Mouse (Mus musculus) hindbrain, embryonic 16.5 days (tissue): ENCODE results near the gene Mrpl4. TPM values are rescaled to one million over a fixed set of nuclear protein-coding genes. Genes with fewer than 3 reads are reported as not detected.

Experiments used
- ATAC-seq: fragments of 200-750 bp; cut with Nextera tagmentation; 2 replicates; pipeline ENCODE4 v1.8.0; 2017; ENCODE audit warnings: moderate TSS enrichment, moderate library complexity
- H3K27ac ChIP-seq: fragments of 300-500 bp; sonication (generic); 2 replicates; pipeline ENCODE4 v1.5.1; 2014; ENCODE audit warnings: low read depth, mild to moderate bottlenecking, control low read depth, low read length, moderate library complexity
- H3K27me3 ChIP-seq: fragments of 300-500 bp; sonication (generic); replicated peaks from 2 replicates; pipeline ENCODE4 v1.6.1; 2014; ENCODE audit warnings: low read length; ENCODE audit not compliant: control insufficient read depth, insufficient read depth
- H3K36me3 ChIP-seq: fragments of 300-500 bp; sonication (generic); 2 replicates; pipeline ENCODE4 v1.6.1; 2014; ENCODE audit warnings: mild to moderate bottlenecking, low read length, moderate library complexity, mixed read lengths; ENCODE audit not compliant: control insufficient read depth, insufficient read depth
- H3K4me1 ChIP-seq: fragments of 300-500 bp; sonication (generic); 2 replicates; pipeline ENCODE4 v1.6.1; 2014; ENCODE audit warnings: low read depth, low read length; ENCODE audit not compliant: control insufficient read depth, insufficient read depth
- H3K4me2 ChIP-seq: fragments of 300-500 bp; sonication (generic); 2 replicates; pipeline ENCODE4 v1.6.1; 2014; ENCODE audit warnings: mild to moderate bottlenecking, low read length, control low read depth, moderate library complexity
- H3K4me3 ChIP-seq: fragments of 300-500 bp; sonication (generic); 2 replicates; pipeline ENCODE4 v1.5.1; 2014; ENCODE audit warnings: mild to moderate bottlenecking, low read length, control low read depth, moderate library complexity
- H3K9ac ChIP-seq: fragments of 300-500 bp; sonication (generic); 2 replicates; pipeline ENCODE4 v1.6.1; 2014; ENCODE audit warnings: low read depth, mild to moderate bottlenecking, control low read depth, low read length, moderate library complexity
- H3K9me3 ChIP-seq: fragments of 300-500 bp; sonication (generic); 2 replicates; pipeline ENCODE4 v1.6.1; 2014; ENCODE audit warnings: mild to moderate bottlenecking, low read length, moderate library complexity; ENCODE audit not compliant: control insufficient read depth
- WGBS: fragments of 180-500 bp; shearing (Covaris S2); extraction: QIAGEN DNeasy Blood & Tissue Kit; methylation state at CpG from one replicate; pipeline ENCODE4 v1.1.7; 2014; 5-methylcytosine and 5-hydroxymethylcytosine counted together
- polyA plus RNA-seq: library from polyadenylated mRNA; unstranded; fragments of >200 nt; fragmentation: Nextera tagmentation; extraction: Ambion mirVana; gene quantifications from 2 replicates; pipeline ENCODE4 v1.2.1, GENCODE M21; 2015

The Mrpl4 gene
- polyA plus RNA-seq: 112 and 114 TPM in 2 replicates

- WGBS: under 1% methylated on average over 62 of the region's 72 CpGs
- Histone ChIP-seq H3K27me3 (no peaks in the 10 kb centered on the region), H3K27ac (peak within 1 kb of the TSS; percentile 86), H3K4me2 (peak within 1 kb of the TSS; percentile 81), H3K4me1 (peaks cover 5% of the 10 kb centered on the region), H3K9me3 (no peaks in the 10 kb centered on the region), H3K36me3 (peaks cover 22% of the 10 kb centered on the region), H3K9ac (peak within 1 kb of the TSS; percentile 89), H3K4me3 (peak within 1 kb of the TSS; percentile 90)
- ATAC-seq: peak; percentile 93
Measured at GRCm38 (mm10) chr9:21002627-21003551, at the start of gene Mrpl4. Mrpl4 (plus strand) TSS chr9:21002738.

- Histone ChIP-seq H3K4me1 (peaks cover 2% of the 10 kb centered on the region; the same call in 1 of the 2 replicates), H3K27me3 (no peaks in the 10 kb centered on the region), H3K36me3 (no peaks in the 10 kb centered on the region), H3K9ac (no peak overlapping the region; the same call in 1 of the 2 replicates), H3K4me2 (no peak overlapping the region), H3K4me3 (no peak overlapping the region), H3K27ac (no peak overlapping the region), H3K9me3 (no peaks in the 10 kb centered on the region)
- no peak for ATAC-seq
- 86% methylated on average over 3 of the region's 3 CpGs for WGBS
Measured at GRCm38 (mm10) chr9:20956989-20957388, 45.5 kb upstream of the Mrpl4 start.

GRCm38 (mm10) chr9:20959430-20959938 lies 43.1 kb upstream of the Mrpl4 start, which contains the start of gene Dnmt1:
Dnmt1 (minus strand) TSS chr9:20959888.
- H3K9me3 ChIP-seq: no peaks in the 10 kb centered on the region
- ATAC-seq: no peak
- no peaks in the 10 kb centered on the region for H3K4me1 ChIP-seq
- no peaks in the 10 kb centered on the region for H3K27me3 ChIP-seq
- H3K4me2 ChIP-seq: no peak within 1 kb of the TSS
- H3K27ac ChIP-seq: no peak within 1 kb of the TSS
- H3K9ac ChIP-seq: no peak within 1 kb of the TSS
- no peak within 1 kb of the TSS for H3K4me3 ChIP-seq
- H3K36me3 ChIP-seq: no peaks in the 10 kb centered on the region
- 94% methylated on average over 2 of the region's 2 CpGs for WGBS

- Histone ChIP-seq H3K36me3 (no peaks in the 10 kb centered on the region), H3K4me3 (no peak overlapping the region), H3K9me3 (no peaks in the 10 kb centered on the region)
Measured at GRCm38 (mm10) chr9:20961557-20961956, 41.0 kb upstream of the Mrpl4 start.

GRCm38 (mm10) chr9:20965606-20966005 lies 36.9 kb upstream of the Mrpl4 start:
- Histone ChIP-seq H3K9ac (no peak overlapping the region), H3K36me3 (0 out of 2 replicates have a peak, but pooled peaks cover 6% of the 10 kb centered on the region), H3K4me3 (no peak overlapping the region), H3K9me3 (no peaks in the 10 kb centered on the region), H3K4me2 (no peak overlapping the region), H3K4me1 (no peaks in the 10 kb centered on the region), H3K27ac (no peak overlapping the region), H3K27me3 (no peaks in the 10 kb centered on the region)
- 98% methylated on average over 4 of the region's 4 CpGs for WGBS
- no peak for ATAC-seq

More at GRCm38 (mm10) chr9:20961557-20961956, 41.0 kb upstream of the Mrpl4 start:
- 85% methylated on average over 9 of the region's 9 CpGs for WGBS
- H3K4me1 ChIP-seq: no peaks in the 10 kb centered on the region
- no peaks in the 10 kb centered on the region for H3K27me3 ChIP-seq
- no peak for ATAC-seq
- no peak overlapping the region for H3K9ac ChIP-seq
- no peak overlapping the region for H3K27ac ChIP-seq
- no peak overlapping the region for H3K4me2 ChIP-seq

- H3K36me3 ChIP-seq: 0 out of 2 replicates have a peak, but pooled peaks cover 6% of the 10 kb centered on the region
- ATAC-seq: no peak
- 85% methylated on average over 3 of the region's 3 CpGs for WGBS
- H3K4me2 ChIP-seq: no peak overlapping the region
- H3K9me3 ChIP-seq: no peaks in the 10 kb centered on the region
- no peaks in the 10 kb centered on the region for H3K4me1 ChIP-seq
- no peaks in the 10 kb centered on the region for H3K27me3 ChIP-seq
- H3K4me3 ChIP-seq: no peak overlapping the region
- no peak overlapping the region for H3K9ac ChIP-seq
- H3K27ac ChIP-seq: no peak overlapping the region
Measured at GRCm38 (mm10) chr9:20966008-20966407, 36.5 kb upstream of the Mrpl4 start.

GRCm38 (mm10) chr9:20966747-20967146 lies 35.8 kb upstream of the Mrpl4 start:
- no peak overlapping the region for H3K4me2 ChIP-seq
- ATAC-seq: no peak
- H3K9me3 ChIP-seq: no peaks in the 10 kb centered on the region
- no peaks in the 10 kb centered on the region for H3K4me1 ChIP-seq
- no peak overlapping the region for H3K9ac ChIP-seq
- 85% methylated on average over 5 of the region's 5 CpGs for WGBS
- 0 out of 2 replicates have a peak, but pooled peaks cover 6% of the 10 kb centered on the region for H3K36me3 ChIP-seq
- H3K4me3 ChIP-seq: no peak overlapping the region
- H3K27ac ChIP-seq: no peak overlapping the region
- no peaks in the 10 kb centered on the region for H3K27me3 ChIP-seq

- Histone ChIP-seq H3K4me1 (peaks cover 26% of the 10 kb centered on the region), H3K36me3 (0 out of 2 replicates have a peak, but pooled peaks cover 6% of the 10 kb centered on the region), H3K4me3 (no peak overlapping the region), H3K9me3 (no peaks in the 10 kb centered on the region), H3K27ac (peak overlapping the region; percentile 18; the same call in 1 of the 2 replicates), H3K9ac (peak overlapping the region; percentile 51), H3K27me3 (no peaks in the 10 kb centered on the region), H3K4me2 (no peak overlapping the region; the same call in 1 of the 2 replicates)
- no peak for ATAC-seq
- WGBS: 85% methylated on average over 7 of the region's 7 CpGs
Measured at GRCm38 (mm10) chr9:20971751-20972140, 30.8 kb upstream of the Mrpl4 start.
